Mouse (Mus musculus) MEL (cell line): ENCODE data around the gene Plekha7. TPM values are rescaled to one million over a fixed set of nuclear protein-coding genes. Genes with fewer than 3 reads are reported as not detected.

ENCODE experiments used
- DNase-seq: peaks from one replicate; pipeline ENCODE4 v3.0.0; 2011; ENCODE audit warnings: low read depth, low spot score
- H3K27ac ChIP-seq: 2 replicates; pipeline ENCODE4 v1.5.1; 2012; ENCODE audit warnings: low read depth, mild to moderate bottlenecking, control low read depth, low read length, moderate library complexity; ENCODE audit not compliant: control insufficient read depth
- H3K27me3 ChIP-seq, 2 experiments: fragments of 150-350 bp in 1 of 2; sonication (generic) in 1 of 2; 2 replicates each; pipeline ENCODE4 v1.6.1; 2012; ENCODE audit warnings: low read length in 2 of 2, mild to moderate bottlenecking in 2 of 2, improper control_type of control experiment in 1 of 2, moderate library complexity in 1 of 2; ENCODE audit not compliant: insufficient read depth in 2 of 2, control insufficient read depth in 1 of 2
- H3K36me3 ChIP-seq, 2 experiments: 2 replicates each; pipeline ENCODE4 v1.6.1; 2012 to 2014; ENCODE audit warnings: low read length in 2 of 2, improper control_type of control experiment in 1 of 2, inconsistent platforms in 1 of 2, mild to moderate bottlenecking in 1 of 2; ENCODE audit not compliant: insufficient read depth in 2 of 2, control insufficient read depth in 1 of 2
- H3K4me1 ChIP-seq, 2 experiments: fragments of 150-350 bp in 1 of 2; sonication (generic) in 1 of 2; 2 replicates each; pipeline ENCODE4 v1.6.1; 2012; ENCODE audit warnings: low read length in 2 of 2, improper control_type of control experiment in 1 of 2, mild to moderate bottlenecking in 1 of 2; ENCODE audit not compliant: insufficient read depth in 2 of 2, control insufficient read depth in 1 of 2
- H3K4me3 ChIP-seq, 2 experiments: fragments of 150-350 bp in 1 of 2; sonication (generic) in 1 of 2; 2 replicates each; pipeline ENCODE4 v1.5.1; 2012; ENCODE audit warnings: low read depth in 2 of 2, low read length in 2 of 2, mild to moderate bottlenecking in 2 of 2, moderate library complexity in 2 of 2, control low read depth in 1 of 2, improper control_type of control experiment in 1 of 2; ENCODE audit not compliant: control insufficient read depth in 1 of 2, insufficient read depth in 1 of 2
- H3K79me2 ChIP-seq: 2 replicates; pipeline ENCODE4 v1.6.1; 2012; ENCODE audit warnings: mild to moderate bottlenecking, low read length, moderate library complexity; ENCODE audit not compliant: control insufficient read depth, poor library complexity, insufficient read depth
- H3K9ac ChIP-seq: 2 replicates; pipeline ENCODE4 v1.6.1; 2012; ENCODE audit warnings: low read depth, mild to moderate bottlenecking, control low read depth, low read length, moderate library complexity; ENCODE audit not compliant: control insufficient read depth, poor library complexity, severe bottlenecking
- H3K9me3 ChIP-seq: fragments of 150-350 bp; sonication (generic); replicated peaks from 2 replicates; pipeline ENCODE4 v1.6.1; 2012; ENCODE audit warnings: mild to moderate bottlenecking, low read length, improper control_type of control experiment, moderate library complexity; ENCODE audit not compliant: insufficient read depth
- CHD2 ChIP-seq: IDR thresholded peaks from 2 replicates; pipeline ENCODE4 v1.6.1; 2011; ENCODE audit warnings: low read length, improper control_type of control experiment
- CTCF ChIP-seq, 3 experiments: IDR thresholded peaks in 2 of 3; conservative IDR thresholded peaks in 1 of 3; 2 replicates each; pipeline ENCODE4 v1.5.1; 2011 to 2012; ENCODE audit warnings: low read length in 3 of 3, low read depth in 2 of 3, mild to moderate bottlenecking in 2 of 3, improper control_type of control experiment in 1 of 3, inconsistent platforms in 1 of 3, mixed read lengths in 1 of 3, moderate library complexity in 1 of 3; ENCODE audit not compliant: control insufficient read depth in 1 of 3, insufficient read depth in 1 of 3, poor library complexity in 1 of 3, severe bottlenecking in 1 of 3
- E2F4 ChIP-seq: IDR thresholded peaks from 2 replicates; pipeline ENCODE4 v1.6.1; 2011; ENCODE audit warnings: low read depth, low read length, improper control_type of control experiment, borderline replicate concordance
- ELF1 ChIP-seq: IDR thresholded peaks from 2 replicates; pipeline ENCODE4 v1.6.1; 2014; ENCODE audit warnings: low read depth, mild to moderate bottlenecking, inconsistent platforms, low read length, improper control_type of control experiment, moderate library complexity
- EP300 ChIP-seq, 2 experiments: IDR thresholded peaks; 2 replicates each; pipeline ENCODE4 v1.6.1; 2011; ENCODE audit warnings: improper control_type of control experiment in 2 of 2, low read length in 2 of 2, low read depth in 1 of 2, mild to moderate bottlenecking in 1 of 2
- ETS1 ChIP-seq: IDR thresholded peaks from 2 replicates; pipeline ENCODE4 v1.6.1; 2012; ENCODE audit warnings: low read depth, mild to moderate bottlenecking, inconsistent platforms, low read length, improper control_type of control experiment, moderate library complexity
- GABPA ChIP-seq: IDR thresholded peaks from 2 replicates; pipeline ENCODE4 v1.6.1; 2012; ENCODE audit warnings: low read depth, mild to moderate bottlenecking, inconsistent platforms, low read length, improper control_type of control experiment, moderate library complexity
- GATA1 ChIP-seq: IDR thresholded peaks from 2 replicates; pipeline ENCODE4 v1.6.1; 2011; ENCODE audit warnings: low read depth, low read length, improper control_type of control experiment
- HCFC1 ChIP-seq: IDR thresholded peaks from 2 replicates; pipeline ENCODE4 v1.6.1; 2012; ENCODE audit warnings: low read depth, mild to moderate bottlenecking, inconsistent platforms, low read length, improper control_type of control experiment, moderate library complexity
- KAT2A ChIP-seq: conservative IDR thresholded peaks from 2 replicates; pipeline ENCODE4 v1.6.1; 2012; ENCODE audit warnings: low read depth, low read length, improper control_type of control experiment, inconsistent platforms
- MAFK ChIP-seq: IDR thresholded peaks from 2 replicates; pipeline ENCODE4 v1.6.1; 2011; ENCODE audit warnings: low read depth, mild to moderate bottlenecking, low read length, improper control_type of control experiment, borderline replicate concordance
- MAZ ChIP-seq: IDR thresholded peaks from 2 replicates; pipeline ENCODE4 v1.6.1; 2012; ENCODE audit warnings: low read depth, mild to moderate bottlenecking, inconsistent platforms, low read length, improper control_type of control experiment
- MXI1 ChIP-seq: IDR thresholded peaks from 2 replicates; pipeline ENCODE4 v1.6.1; 2011; ENCODE audit warnings: mild to moderate bottlenecking, low read depth, low read length, improper control_type of control experiment
- MYC ChIP-seq: IDR thresholded peaks from 2 replicates; pipeline ENCODE4 v1.6.1; 2011; ENCODE audit warnings: low read depth, mild to moderate bottlenecking, low read length, improper control_type of control experiment, moderate library complexity
- NELFE ChIP-seq: IDR thresholded peaks from 2 replicates; pipeline ENCODE4 v1.6.1; 2011; ENCODE audit warnings: low read depth, low read length, improper control_type of control experiment
- POLR2AphosphoS5 ChIP-seq: IDR thresholded peaks from 2 replicates; pipeline ENCODE4 v1.6.1; 2012; ENCODE audit warnings: low read depth, borderline replicate concordance, mild to moderate bottlenecking, inconsistent platforms, low read length, moderate library complexity, mixed read lengths
- RAD21 ChIP-seq: IDR thresholded peaks from 2 replicates; pipeline ENCODE4 v1.6.1; 2011; ENCODE audit warnings: mild to moderate bottlenecking, low read depth, low read length, improper control_type of control experiment
- RCOR1 ChIP-seq: IDR thresholded peaks from 2 replicates; pipeline ENCODE4 v1.6.1; 2012; ENCODE audit warnings: low read depth, mild to moderate bottlenecking, inconsistent platforms, low read length, improper control_type of control experiment
- SIN3A ChIP-seq: IDR thresholded peaks from 2 replicates; pipeline ENCODE4 v1.6.1; 2012; ENCODE audit warnings: low read length, improper control_type of control experiment, inconsistent platforms
- TBP ChIP-seq: IDR thresholded peaks from 2 replicates; pipeline ENCODE4 v1.8.0; 2011; ENCODE audit warnings: low read depth, low read length, improper control_type of control experiment
- TCF12 ChIP-seq: IDR thresholded peaks from 2 replicates; pipeline ENCODE4 v1.6.1; 2014; ENCODE audit warnings: low read depth, mild to moderate bottlenecking, inconsistent platforms, low read length, improper control_type of control experiment, moderate library complexity
- ZKSCAN1 ChIP-seq: IDR thresholded peaks from 2 replicates; pipeline ENCODE4 v1.6.1; 2012; ENCODE audit warnings: low read depth, mild to moderate bottlenecking, inconsistent platforms, low read length, improper control_type of control experiment, moderate library complexity
- ZNF384 ChIP-seq: IDR thresholded peaks from 2 replicates; pipeline ENCODE4 v1.6.1; 2012; ENCODE audit warnings: low read depth, mild to moderate bottlenecking, inconsistent platforms, low read length, improper control_type of control experiment
- polyA plus RNA-seq, 2 experiments: library from polyadenylated mRNA; stranded (reverse) in 1 of 2; unstranded in 1 of 2; fragments of >175 nt in 1 of 2; fragments of >200 nt in 1 of 2; gene quantifications; 2 replicates each; pipeline versions ENCODE4 v1.2.1 to v1.2.4; 2012; ENCODE audit warnings: low replicate concordance in 2 of 2, low read depth in 1 of 2; ENCODE audit not compliant: insufficient read length in 2 of 2, insufficient read depth in 1 of 2, missing spikeins in 1 of 2
- total RNA-seq: library from RNA; depleted of rRNA; stranded (reverse); fragments of 300-350 nt; gene quantifications from 2 replicates; pipeline ENCODE4 v1.2.3, GENCODE M21; 2012

The Plekha7 gene
- total and polyA plus RNA-seq, 3 experiments = 4.4 to 14.5 TPM; not detected in 1

DNA sequence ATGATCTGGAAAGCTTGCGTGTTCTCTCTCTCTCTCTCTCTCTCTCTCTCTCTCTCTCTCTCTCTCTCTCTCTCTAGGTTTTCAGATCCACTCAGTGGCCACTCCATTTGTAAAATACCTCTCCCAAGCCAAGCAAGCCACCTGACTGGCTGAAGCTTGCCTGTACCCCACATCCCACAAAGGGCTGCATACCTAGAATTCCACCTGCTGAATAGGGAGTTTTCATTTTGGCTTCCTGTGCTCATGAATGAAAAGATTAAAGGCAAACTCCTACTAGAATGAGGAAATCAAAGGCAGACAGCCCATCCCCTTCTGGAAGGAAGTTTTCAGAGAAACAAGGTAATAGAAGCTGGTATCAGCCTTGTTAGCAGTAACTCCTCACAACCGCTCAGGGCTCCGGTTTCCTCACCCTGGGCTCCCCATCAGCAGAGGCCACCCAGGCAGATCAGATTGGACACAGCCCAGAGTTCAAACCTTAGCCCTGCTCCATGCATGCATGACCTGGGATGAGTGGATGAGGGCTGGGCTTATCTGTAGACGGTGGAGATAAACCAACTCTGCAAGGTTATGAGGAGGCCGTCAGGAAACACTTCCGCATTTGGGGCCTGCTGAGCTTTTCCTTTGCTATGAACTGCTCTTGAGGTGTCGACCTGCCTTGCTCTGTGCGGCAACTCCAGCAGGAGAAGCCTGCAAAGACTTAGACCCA, 111.0 kb downstream of the Plekha7 start:
- Histone ChIP-seq H3K79me2 (no peaks in the 10 kb centered on the region), H3K9ac (no peak overlapping the region), H3K4me1 (peaks cover 0 to 22% of the 10 kb centered on the region in 2 experiments; a peak in 2 of 4 replicates), H3K27me3 (no peaks in the 10 kb centered on the region), H3K9me3 (no peaks in the 10 kb centered on the region), H3K27ac (peak overlapping the region; percentile 18; the same call in 1 of the 2 replicates), H3K36me3 (peaks cover 0 to 11% of the 10 kb centered on the region in 2 experiments; a peak in 2 of 4 replicates), H3K4me3 (no peak overlapping the region)
- TF ChIP-seq SIN3A (0 out of 2 replicates have a peak, but pooled peaks have one; percentile 26), GATA1 (peak; percentile 89), POLR2AphosphoS5 (no peak), ZKSCAN1 (no peak), MAFK (no peak), EP300 (IDR thresholded peaks at IDR 0.05; ENCODE audit: low read depth in 1 of 2, low read length in 2 of 2) (peak; percentile 23 to 71; a peak in 3 of 4 replicates), ELF1 (peak; percentile 79), HCFC1 (0 out of 2 replicates have a peak, but pooled peaks have one; percentile 25), ETS1 (peak; percentile 40; the same call in 1 of the 2 replicates), RCOR1 (peak; percentile 74), MYC (0 out of 2 replicates have a peak, but pooled peaks have one; percentile 31), MXI1 (peak; percentile 38; the same call in 1 of the 2 replicates), TCF12 (no peak)
- peak; percentile 73 for DNase-seq

DNA sequence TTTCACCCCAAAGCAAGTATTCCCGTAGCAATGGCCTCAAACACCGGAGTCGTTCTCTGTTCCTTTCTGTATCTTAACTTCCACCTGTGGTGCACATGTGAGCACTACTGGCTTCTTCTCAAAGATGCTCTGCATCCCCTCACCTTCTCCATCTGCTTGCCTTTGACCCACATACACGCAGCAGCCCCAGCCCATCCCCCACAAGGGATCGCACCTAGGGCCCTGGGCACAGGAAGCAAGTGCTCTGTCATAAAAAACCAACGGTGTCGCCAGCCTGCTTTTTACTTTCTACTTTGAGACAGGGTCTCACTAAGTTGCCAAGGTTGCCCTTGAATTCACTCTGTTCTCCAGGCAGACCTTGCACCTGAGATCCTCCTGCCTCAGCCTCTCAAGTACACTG, 113.2 kb downstream of the Plekha7 start:
- DNase-seq = no peak
- H3K27me3 ChIP-seq = no peaks in the 10 kb centered on the region

More for the DNA sequence above, 113.2 kb downstream of the Plekha7 start:
- Histone ChIP-seq H3K79me2 (no peaks in the 10 kb centered on the region), H3K4me3 (no peak overlapping the region), H3K9me3 (no peaks in the 10 kb centered on the region), H3K4me1 (peaks cover 0 to 22% of the 10 kb centered on the region in 2 experiments; a peak in 2 of 4 replicates), H3K27ac (no peak overlapping the region), H3K9ac (no peak overlapping the region), H3K36me3 (peaks cover 0 to 11% of the 10 kb centered on the region in 2 experiments; a peak in 2 of 4 replicates)
- no peak for TF ChIP-seq MAZ
- no peak for TF ChIP-seq CHD2
- TF ChIP-seq TBP = no peak
- TF ChIP-seq MYC = no peak
- TF ChIP-seq HCFC1 = no peak
- no peak for TF ChIP-seq KAT2A
- no peak for TF ChIP-seq CTCF (IDR thresholded peaks at IDR 0.05 in 2 of 3, conservative IDR thresholded peaks at IDR 0.05 in 1 of 3; ENCODE audit: control insufficient read depth in 1 of 3, insufficient read depth in 1 of 3, low read depth in 2 of 3, low read length in 3 of 3, poor library complexity in 1 of 3, severe bottlenecking in 1 of 3)
- TF ChIP-seq ELF1 = no peak
- no peak for TF ChIP-seq E2F4
- TF ChIP-seq NELFE = no peak
- TF ChIP-seq GATA1 = no peak
- TF ChIP-seq GABPA = no peak
- TF ChIP-seq RAD21 = no peak
- TF ChIP-seq ZNF384 = no peak
